Mouse (Mus musculus) left cerebral cortex, adult 2 months (tissue): ENCODE results near the gene Exosc10. TPM values are rescaled to one million over a fixed set of nuclear protein-coding genes. Genes with fewer than 3 reads are reported as not detected.

Experiments
- DNase-seq, 2 experiments: peaks; one replicate each; pipeline ENCODE4 v3.0.0; 2021 to 2022; ENCODE audit warnings: low spot score in 2 of 2, mixed read lengths in 1 of 2; ENCODE audit errors: extremely low spot score in 1 of 2
- H3K27ac ChIP-seq: fragments of 200-600 bp; 2 replicates; pipeline ENCODE4 v1.8.1; 2022
- H3K4me3 ChIP-seq: fragments of 200-600 bp; 2 replicates; pipeline ENCODE4 v1.8.1; 2022
- CTCF ChIP-seq: fragments of 200-600 bp; IDR thresholded peaks from 2 replicates; pipeline ENCODE4 v1.8.1; 2022; ENCODE audit warnings: antibody characterized with exemption, mild to moderate bottlenecking, moderate library complexity
- intact Hi-C: fragments of 180-260 bp; cut with DNase I; formaldehyde crosslinking; loops from one replicate; pipeline ENCODE4 v1.15.1; 2025
- total RNA-seq, 2 experiments: library from RNA; stranded (reverse); gene quantifications; 2 replicates each; pipeline ENCODE4 v1.2.3; 2021

Exosc10 gene
- total RNA-seq, 2 experiments from 2014 or later = 50.0 to 50.6 TPM

DNA sequence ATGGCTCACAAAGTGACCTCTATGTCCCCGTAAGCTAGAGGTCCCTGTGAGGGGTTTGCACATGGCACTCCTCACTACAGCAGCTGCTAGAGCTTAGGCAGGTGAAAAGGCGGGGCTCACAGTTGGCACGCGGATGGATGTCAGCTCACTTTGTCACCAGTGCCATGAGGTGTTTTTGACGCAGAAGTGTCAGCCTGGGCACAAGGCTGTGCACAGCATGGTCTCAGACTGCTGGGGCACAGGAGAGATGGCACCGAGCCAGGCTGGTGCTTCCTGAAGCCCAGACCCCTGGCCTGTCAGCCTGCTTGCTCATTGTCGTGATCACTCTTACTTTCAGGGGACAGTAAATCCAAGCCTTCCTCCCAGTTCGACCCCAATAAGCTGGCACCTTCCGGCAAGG lies 22.5 kb downstream of the Exosc10 start:
- no peak for TF ChIP-seq CTCF
- no peak overlapping the region for H3K4me3 ChIP-seq
- intact Hi-C loops = no loop called here

DNA sequence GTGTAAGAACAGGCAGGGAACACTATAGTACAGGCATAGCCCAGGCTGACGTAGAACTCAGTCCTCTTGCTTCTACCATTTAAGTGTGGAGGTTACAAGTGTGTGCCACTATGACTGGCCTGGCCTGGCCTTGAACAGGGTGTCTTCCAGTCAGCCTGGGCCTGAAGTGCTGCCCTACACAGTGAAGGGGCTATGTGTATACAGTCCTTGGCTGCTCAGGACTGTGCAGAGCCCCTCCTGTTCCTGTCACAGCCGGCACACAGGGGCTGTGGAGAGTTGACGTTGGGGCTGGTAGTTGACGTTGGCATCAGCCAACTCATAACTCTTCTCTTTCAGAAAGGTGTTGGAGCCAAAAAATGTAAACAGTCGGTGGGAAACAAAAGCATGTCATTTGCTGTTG lies 23.2 kb downstream of the Exosc10 start:
- TF ChIP-seq CTCF = no peak
- Histone ChIP-seq H3K4me3 (no peak overlapping the region), H3K27ac (no peak overlapping the region)
- intact Hi-C loops = no loop called here
- no peak for DNase-seq

More for the DNA sequence above, 22.5 kb downstream of the Exosc10 start:
- DNase-seq = no peak
- H3K27ac ChIP-seq = no peak overlapping the region

DNA sequence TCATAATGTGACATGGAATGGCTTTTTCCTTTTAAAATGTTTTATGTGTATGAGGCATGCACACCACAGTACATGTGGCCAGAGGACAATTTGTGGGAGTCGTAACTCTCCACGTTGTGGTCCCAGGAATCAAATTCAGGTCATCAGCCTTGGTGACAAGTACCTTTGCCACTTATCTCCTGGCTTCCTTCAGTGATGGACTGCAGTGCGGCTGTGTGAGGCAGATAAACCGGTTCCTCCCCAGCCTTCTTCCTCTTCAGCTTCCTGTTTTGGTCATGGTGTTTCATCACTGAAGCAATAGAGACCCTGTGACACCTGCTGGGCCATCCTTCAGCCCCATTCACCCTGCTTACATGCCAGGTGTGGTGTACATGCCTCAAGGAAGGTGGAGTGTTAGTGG lies 25.0 kb downstream of the Exosc10 start:
- DNase-seq = no peak
- no peak for TF ChIP-seq CTCF
- Histone ChIP-seq H3K27ac (no peak overlapping the region), H3K4me3 (no peak overlapping the region)
- intact Hi-C loops = no loop called here

GRCm38 (mm10) chr4:148586648-148587047 lies 28.4 kb downstream of the Exosc10 start:
- Histone ChIP-seq H3K4me3 (no peak overlapping the region), H3K27ac (no peak overlapping the region)
- intact Hi-C loops = no loop called here
- no peak for DNase-seq
- no peak for TF ChIP-seq CTCF

- no peak for TF ChIP-seq CTCF
These were observed 30.6 kb downstream of the Exosc10 start for GRCm38 (mm10) chr4:148588793-148589192.

DNA sequence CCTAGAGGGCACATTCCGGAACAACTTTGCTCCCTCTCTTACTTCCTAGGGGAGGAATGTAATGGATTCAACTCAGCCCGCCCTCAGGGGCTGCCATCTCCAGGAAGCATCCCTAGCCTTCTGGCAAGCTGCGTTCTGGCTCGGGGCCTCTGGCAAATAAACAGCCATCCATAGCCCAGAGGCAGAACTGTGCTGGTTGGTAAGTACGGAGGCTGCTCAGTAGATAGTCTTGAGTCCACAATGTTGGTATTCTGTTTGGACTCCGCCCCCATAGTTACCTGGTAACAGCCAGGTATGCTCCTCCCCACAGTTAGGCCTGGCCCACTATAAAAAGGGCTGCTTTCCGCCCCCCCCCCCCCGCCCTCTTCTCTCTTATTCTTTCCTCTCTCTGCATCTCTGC lies 31.3 kb downstream of the Exosc10 start:
- no peak overlapping the region for H3K4me3 ChIP-seq
- DNase-seq = no peak
- H3K27ac ChIP-seq = no peak overlapping the region
- TF ChIP-seq CTCF = no peak
- intact Hi-C loops = no loop called here

More at GRCm38 (mm10) chr4:148588793-148589192, 30.6 kb downstream of the Exosc10 start:
- H3K27ac ChIP-seq = 0 out of 2 replicates have a peak overlapping the region, but pooled peaks have one; percentile 0
- no peak overlapping the region for H3K4me3 ChIP-seq
- no peak for DNase-seq
- intact Hi-C loops = no loop called here

DNA sequence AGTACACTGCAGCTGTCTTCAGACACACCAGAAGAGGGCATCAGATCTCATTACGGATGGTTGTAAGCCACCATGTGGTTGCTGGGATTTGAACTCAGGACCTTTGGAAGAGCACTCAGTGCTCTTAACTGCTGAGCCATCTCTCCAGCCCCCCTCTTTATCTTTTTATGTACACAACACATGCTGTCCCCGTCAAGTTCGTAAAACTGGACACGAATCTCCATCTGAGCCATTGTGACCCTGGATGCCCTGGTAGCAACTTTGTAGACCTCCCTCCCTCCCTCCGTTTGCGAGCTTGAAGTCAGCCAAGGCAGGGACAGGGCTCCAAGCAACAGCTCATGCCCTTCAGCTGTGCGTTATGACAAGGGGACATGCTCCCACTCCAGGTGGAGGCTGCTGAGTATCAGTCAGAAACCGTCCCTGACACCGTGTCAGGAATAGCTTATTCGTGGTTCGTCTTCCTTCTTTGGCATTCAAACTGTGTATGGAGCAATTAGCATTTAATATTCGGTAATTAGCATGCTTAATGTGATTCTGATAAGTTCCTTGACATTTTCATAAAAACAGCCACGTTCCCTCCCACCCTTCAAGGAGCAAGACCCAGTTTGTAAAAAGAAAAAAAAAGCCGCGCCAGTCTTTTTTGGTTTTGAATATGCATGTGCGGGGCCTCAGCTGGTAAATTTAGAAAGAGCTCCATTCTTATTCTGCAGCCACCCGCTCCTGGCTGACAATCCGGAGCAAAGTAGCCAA lies 32.4 kb downstream of the Exosc10 start:
- Histone ChIP-seq H3K4me3 (peak overlapping the region; percentile 89), H3K27ac (peak overlapping the region; percentile 90)
- intact Hi-C loops = no loop called here
- no peak for DNase-seq
- peak; percentile 14 for TF ChIP-seq CTCF

- DNase-seq = peak; percentile 97 to 98
- intact Hi-C loops = no loop called here
- Histone ChIP-seq H3K27ac (peak within 1 kb of the TSS; percentile 90), H3K4me3 (peak within 1 kb of the TSS; percentile 89)
- TF ChIP-seq CTCF = no peak
These were observed 33.0 kb downstream of the Exosc10 start, which contains the start of gene Srm for GRCm38 (mm10) chr4:148591171-148591630. Srm (plus strand) TSS chr4:148591503.

GRCm38 (mm10) chr4:148591637-148592380 lies 33.6 kb downstream of the Exosc10 start:
- intact Hi-C loops = no loop called here
- Histone ChIP-seq H3K4me3 (peak overlapping the region; percentile 89), H3K27ac (peak overlapping the region; percentile 81)
- TF ChIP-seq CTCF = no peak
- DNase-seq = no peak

- TF ChIP-seq CTCF = no peak
- Histone ChIP-seq H3K27ac (no peak overlapping the region), H3K4me3 (no peak overlapping the region)
- DNase-seq = no peak
- intact Hi-C loops = no loop called here
These were observed 35.8 kb downstream of the Exosc10 start for GRCm38 (mm10) chr4:148593996-148594395.

DNA sequence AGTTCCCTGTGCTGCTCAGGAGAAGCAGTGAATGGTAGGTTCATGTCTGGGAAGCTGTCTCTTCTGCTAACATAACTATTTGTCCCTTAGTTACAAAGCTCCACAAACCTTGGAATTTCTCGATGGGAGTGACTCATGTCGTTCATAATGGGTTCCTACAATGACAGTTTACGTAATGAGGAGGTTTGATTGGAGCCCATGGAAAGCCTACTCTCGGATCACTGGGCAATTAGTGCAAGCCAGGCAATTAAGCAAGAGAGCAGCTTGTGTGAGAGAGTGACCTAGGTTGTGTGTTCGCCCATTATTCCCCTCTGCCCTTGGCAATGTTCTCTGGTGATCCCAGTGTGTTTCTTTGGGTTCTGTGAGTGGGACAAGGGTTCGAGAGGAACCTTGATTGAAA lies 37.7 kb downstream of the Exosc10 start:
- H3K27ac ChIP-seq = no peak overlapping the region
- H3K4me3 ChIP-seq = no peak overlapping the region
- intact Hi-C loops = no loop called here
- TF ChIP-seq CTCF = no peak
- DNase-seq = no peak

GRCm38 (mm10) chr4:148596731-148597130 lies 38.5 kb downstream of the Exosc10 start:
- Histone ChIP-seq H3K4me3 (no peak overlapping the region), H3K27ac (no peak overlapping the region)
- no peak for TF ChIP-seq CTCF
- intact Hi-C loops = no loop called here
- DNase-seq = no peak

DNA sequence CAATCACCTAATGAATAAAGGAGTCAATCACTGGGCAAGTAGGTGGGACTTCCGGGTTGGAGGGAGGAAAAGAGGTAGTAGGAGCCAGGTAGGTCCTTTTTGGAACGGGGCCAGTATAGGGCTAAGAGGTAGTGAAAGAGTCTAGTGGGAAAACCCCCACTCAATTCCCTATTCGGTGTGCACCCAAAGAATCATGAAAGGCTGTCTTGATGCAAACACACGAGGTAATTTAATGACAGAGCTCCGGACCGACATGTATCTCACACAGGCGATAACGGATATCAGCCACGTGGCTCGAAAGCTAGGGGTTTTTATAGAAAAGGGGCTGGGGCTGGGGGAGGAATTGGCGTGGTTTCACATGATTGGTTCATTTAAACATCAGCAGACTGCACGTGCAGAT lies 40.6 kb downstream of the Exosc10 start:
- intact Hi-C loops = no loop called here
- DNase-seq = no peak
- TF ChIP-seq CTCF = no peak
- H3K27ac ChIP-seq = no peak overlapping the region
- no peak overlapping the region for H3K4me3 ChIP-seq
